Mouse (Mus musculus) hindbrain, postnatal 0 days (tissue): Measurements from ENCODE around the gene Kcnk2. TPM values are rescaled to one million over a fixed set of nuclear protein-coding genes. Genes with fewer than 3 reads are reported as not detected.

Experiments used
- ATAC-seq: fragments of 200-750 bp; cut with Nextera tagmentation; 2 replicates; pipeline ENCODE4 v1.8.0; 2017; ENCODE audit warnings: mild to moderate bottlenecking, moderate TSS enrichment, moderate library complexity
- DNase-seq: peaks from one replicate; pipeline ENCODE4 v3.0.0-alpha.2; 2015; ENCODE audit warnings: low spot score
- H3K27ac ChIP-seq: fragments of 300-500 bp; sonication (generic); 2 replicates; pipeline ENCODE4 v1.5.1; 2014; ENCODE audit warnings: mild to moderate bottlenecking
- H3K27me3 ChIP-seq: fragments of 300-500 bp; sonication (generic); 2 replicates; pipeline ENCODE4 v1.6.1; 2014; ENCODE audit warnings: low read length, mixed read lengths; ENCODE audit not compliant: insufficient read depth
- H3K36me3 ChIP-seq: fragments of 300-500 bp; sonication (generic); 2 replicates; pipeline ENCODE4 v1.6.1; 2014; ENCODE audit warnings: low read length, mixed read lengths; ENCODE audit not compliant: insufficient read depth
- H3K4me1 ChIP-seq: fragments of 300-500 bp; sonication (generic); 2 replicates; pipeline ENCODE4 v1.6.1; 2014; ENCODE audit warnings: antibody characterized with exemption, low read length, mixed read lengths; ENCODE audit not compliant: insufficient read depth
- H3K4me2 ChIP-seq: fragments of 300-500 bp; sonication (generic); 2 replicates; pipeline ENCODE4 v1.6.1; 2014; ENCODE audit warnings: low read depth, mild to moderate bottlenecking, low read length, moderate library complexity, mixed read lengths
- H3K4me3 ChIP-seq: fragments of 300-500 bp; sonication (generic); 2 replicates; pipeline ENCODE4 v1.5.1; 2014; ENCODE audit warnings: low read length
- H3K9ac ChIP-seq: fragments of 300-500 bp; sonication (generic); replicated peaks from 2 replicates; pipeline ENCODE4 v1.6.1; 2014; ENCODE audit warnings: mild to moderate bottlenecking, low read length, moderate library complexity, mixed read lengths
- H3K9me3 ChIP-seq: fragments of 300-500 bp; sonication (generic); 2 replicates; pipeline ENCODE4 v1.6.1; 2016; ENCODE audit warnings: low read length, mixed read lengths
- CTCF ChIP-seq: IDR thresholded peaks from 2 replicates; pipeline ENCODE4 v1.5.1; 2016; ENCODE audit warnings: antibody characterized with exemption, control low read depth, low read depth
- WGBS: fragments of 180-500 bp; shearing (Covaris S2); extraction: QIAGEN DNeasy Blood & Tissue Kit; methylation state at CpG from one replicate; pipeline ENCODE4 v1.1.7; 2014; 5-methylcytosine and 5-hydroxymethylcytosine counted together
- polyA plus RNA-seq: library from polyadenylated mRNA; unstranded; fragments of >200 nt; fragmentation: Nextera tagmentation; extraction: Ambion mirVana; gene quantifications from 2 replicates; pipeline ENCODE4 v1.2.1, GENCODE M21; 2015
- total RNA-seq: library from RNA; depleted of rRNA; stranded (reverse); fragments of >200 nt; gene quantifications from 2 replicates; pipeline ENCODE4 v1.2.3, GENCODE M21; 2014

Kcnk2 gene
- total and polyA plus RNA-seq, 2 experiments from 2014 or later: 13.2 to 16.2 TPM

DNA sequence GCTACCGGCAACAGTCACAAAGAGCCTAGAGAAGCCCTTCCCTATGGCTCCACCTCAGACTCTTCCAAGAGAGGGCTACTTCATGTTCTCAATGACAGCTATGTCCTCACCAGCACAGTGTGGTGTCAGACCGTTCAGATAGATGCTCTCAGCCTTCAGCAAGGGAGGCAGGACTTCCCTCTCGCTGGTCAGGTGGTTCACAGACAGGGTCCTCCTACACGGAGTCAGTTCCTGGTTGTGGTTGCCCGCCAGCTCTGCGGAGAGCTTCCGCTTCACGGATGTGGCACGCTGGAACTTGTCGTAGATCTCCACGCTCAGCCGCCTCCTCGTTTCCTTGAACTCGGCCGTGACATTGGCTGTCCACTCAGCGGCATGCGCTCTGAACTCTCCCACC, 192.4 kb downstream of the Kcnk2 start:
- Histone ChIP-seq H3K4me2 (no peak overlapping the region), H3K9me3 (no peaks in the 10 kb centered on the region), H3K4me3 (no peak overlapping the region), H3K36me3 (peaks cover 4% of the 10 kb centered on the region; the same call in 1 of the 2 replicates), H3K9ac (no peak overlapping the region), H3K4me1 (0 out of 2 replicates have a peak, but pooled peaks cover 5% of the 10 kb centered on the region), H3K27me3 (no peaks in the 10 kb centered on the region), H3K27ac (no peak overlapping the region)
- no peak for TF ChIP-seq CTCF
- 80% methylated on average over 17 of the region's 17 CpGs for WGBS
- ATAC-seq (peak; percentile 67; the same call in 1 of the 2 replicates), DNase-seq (no peak)

- Histone ChIP-seq H3K9ac (no peak overlapping the region), H3K9me3 (no peaks in the 10 kb centered on the region), H3K27ac (no peak overlapping the region), H3K36me3 (peaks cover 4% of the 10 kb centered on the region; the same call in 1 of the 2 replicates), H3K4me2 (no peak overlapping the region), H3K4me3 (no peak overlapping the region), H3K4me1 (0 out of 2 replicates have a peak, but pooled peaks cover 2% of the 10 kb centered on the region), H3K27me3 (no peaks in the 10 kb centered on the region)
- TF ChIP-seq CTCF: no peak
- no peak for ATAC-seq
- WGBS: 51% methylated on average over 12 of the region's 12 CpGs
- peak; percentile 31 for DNase-seq
These were observed 192.9 kb downstream of the Kcnk2 start for GRCm38 (mm10) chr1:189209029-189209714.

DNA sequence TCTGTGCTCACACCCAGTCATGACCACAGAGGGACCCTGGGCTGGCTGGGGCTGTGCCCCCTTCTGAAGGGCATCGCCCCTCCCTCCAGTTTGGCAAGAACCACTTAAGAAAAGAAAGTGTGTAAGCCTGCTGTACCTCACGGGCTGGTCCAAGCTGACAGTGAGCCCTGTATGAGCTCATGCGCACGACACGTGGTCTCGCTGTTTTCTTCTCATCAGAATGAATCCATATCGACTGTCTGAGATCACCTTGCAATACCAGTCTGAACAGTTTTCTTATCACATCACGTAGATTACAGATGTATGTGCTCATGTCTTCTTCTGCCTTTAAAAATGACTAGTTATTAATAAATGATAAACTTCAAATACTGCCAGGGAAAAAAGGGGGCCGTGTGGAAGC, 193.5 kb downstream of the Kcnk2 start:
- no peak for TF ChIP-seq CTCF
- Histone ChIP-seq H3K4me2 (no peak overlapping the region), H3K4me3 (no peak overlapping the region), H3K9ac (no peak overlapping the region), H3K27me3 (no peaks in the 10 kb centered on the region), H3K9me3 (no peaks in the 10 kb centered on the region), H3K27ac (no peak overlapping the region), H3K36me3 (peaks cover 4% of the 10 kb centered on the region; the same call in 1 of the 2 replicates), H3K4me1 (no peaks in the 10 kb centered on the region)
- ATAC-seq: 0 out of 2 replicates have a peak, but pooled peaks have one; percentile 35
- WGBS: 85% methylated on average over 9 of the region's 9 CpGs
- DNase-seq: no peak

DNA sequence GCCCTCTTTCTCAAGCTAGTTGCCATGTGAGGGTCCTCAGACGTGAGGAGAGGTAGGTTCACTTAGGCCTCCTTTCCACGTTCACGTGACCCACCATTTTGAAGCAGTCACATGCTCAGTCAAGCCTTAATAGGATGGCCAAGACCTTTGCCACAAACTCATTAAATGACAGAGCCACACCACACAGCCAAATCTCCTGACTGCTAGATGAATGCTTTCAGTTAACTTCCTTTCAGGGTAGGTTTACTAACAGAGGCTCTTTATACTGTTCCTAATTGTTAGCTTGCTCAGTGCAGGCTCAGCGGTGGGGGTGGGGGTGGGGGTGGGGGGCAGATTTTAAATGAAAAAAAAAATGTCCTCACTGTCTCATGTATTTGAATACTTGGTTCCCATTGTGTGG, 206.3 kb downstream of the Kcnk2 start:
- TF ChIP-seq CTCF: no peak
- 43% methylated on average over 4 of the region's 4 CpGs for WGBS
- Histone ChIP-seq H3K9me3 (no peaks in the 10 kb centered on the region), H3K4me3 (no peak overlapping the region), H3K4me2 (no peak overlapping the region), H3K9ac (no peak overlapping the region), H3K27ac (no peak overlapping the region), H3K27me3 (no peaks in the 10 kb centered on the region), H3K36me3 (no peaks in the 10 kb centered on the region), H3K4me1 (no peaks in the 10 kb centered on the region)
- DNase-seq (no peak), ATAC-seq (0 out of 2 replicates have a peak, but pooled peaks have one; percentile 49)

DNA sequence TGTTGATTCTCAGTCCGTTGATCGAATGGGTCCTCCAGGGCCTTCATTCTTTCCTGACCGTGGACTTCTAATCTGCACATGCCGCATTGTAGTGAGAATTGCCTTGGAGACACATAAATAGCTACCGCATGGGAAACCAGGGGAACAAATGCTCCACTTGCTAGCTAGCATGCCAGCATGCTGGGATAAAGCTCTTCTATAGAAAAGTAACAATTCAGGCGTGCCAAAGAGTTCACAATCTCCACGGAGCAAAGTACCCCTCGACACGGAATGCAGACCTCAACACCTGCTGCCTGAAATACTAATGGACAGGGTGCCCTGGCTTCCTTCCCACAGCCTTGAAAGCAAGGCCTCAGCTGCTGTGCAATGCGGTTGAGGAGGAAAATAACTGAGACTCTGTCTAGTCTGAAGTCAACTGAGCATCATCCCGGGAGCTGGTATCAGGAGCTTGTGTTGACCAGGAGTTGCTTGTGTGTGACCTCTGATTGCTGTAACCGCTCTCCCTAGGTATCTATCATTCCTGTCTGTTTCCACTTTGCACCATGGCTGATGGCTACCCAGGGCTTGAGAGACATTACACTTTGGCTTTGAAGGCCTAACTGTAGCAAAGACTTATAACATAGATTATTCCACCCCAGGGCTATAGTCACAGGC, 214.2 kb downstream of the Kcnk2 start:
- Histone ChIP-seq H3K4me3 (no peak overlapping the region), H3K9me3 (no peaks in the 10 kb centered on the region), H3K27me3 (no peaks in the 10 kb centered on the region), H3K4me1 (peaks cover 6% of the 10 kb centered on the region; the same call in 1 of the 2 replicates), H3K9ac (no peak overlapping the region), H3K36me3 (no peaks in the 10 kb centered on the region), H3K4me2 (no peak overlapping the region), H3K27ac (peak overlapping the region; percentile 33)
- ATAC-seq (peak; percentile 95), DNase-seq (peak; percentile 86)
- WGBS: 15% methylated on average over 12 of the region's 12 CpGs
- TF ChIP-seq CTCF: no peak

- Histone ChIP-seq H3K9ac (no peak overlapping the region), H3K27ac (no peak overlapping the region), H3K4me1 (peaks cover 6% of the 10 kb centered on the region; the same call in 1 of the 2 replicates), H3K9me3 (no peaks in the 10 kb centered on the region), H3K4me3 (no peak overlapping the region), H3K36me3 (no peaks in the 10 kb centered on the region), H3K27me3 (no peaks in the 10 kb centered on the region), H3K4me2 (no peak overlapping the region)
- ATAC-seq: no peak
- WGBS: 29% methylated on average over 7 of the region's 7 CpGs
- TF ChIP-seq CTCF: no peak
- DNase-seq: peak; percentile 40
These were observed 216.8 kb downstream of the Kcnk2 start for GRCm38 (mm10) chr1:189185206-189185750.

DNA sequence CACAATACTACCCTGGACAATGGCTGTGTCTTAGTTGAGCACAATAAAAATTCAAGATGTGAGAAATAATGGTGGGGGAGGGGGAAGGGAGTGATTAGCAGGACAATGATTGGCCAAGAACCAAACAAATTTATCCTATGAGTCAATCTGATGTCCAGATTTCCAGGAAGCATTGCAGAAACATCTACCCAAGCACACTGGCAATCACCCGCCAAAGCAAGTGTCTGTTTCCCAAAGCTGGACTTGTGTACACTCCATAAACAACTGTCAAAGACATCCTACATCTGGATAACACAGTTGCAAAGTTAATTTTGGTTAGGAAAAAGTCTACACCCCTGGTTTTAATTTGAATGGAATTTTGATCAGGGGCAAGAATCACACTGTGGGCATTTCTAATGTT, 224.3 kb downstream of the Kcnk2 start:
- H3K4me2 ChIP-seq: no peak overlapping the region
- ATAC-seq (no peak), DNase-seq (no peak)
- 95% methylated on average over 1 of the region's 1 CpGs for WGBS
- H3K9me3 ChIP-seq: no peaks in the 10 kb centered on the region
- no peaks in the 10 kb centered on the region for H3K4me1 ChIP-seq
- no peak for TF ChIP-seq CTCF
- no peak overlapping the region for H3K27ac ChIP-seq
- no peaks in the 10 kb centered on the region for H3K36me3 ChIP-seq
- H3K27me3 ChIP-seq: no peaks in the 10 kb centered on the region
- H3K9ac ChIP-seq: no peak overlapping the region
- H3K4me3 ChIP-seq: no peak overlapping the region
